Mouse (Mus musculus) heart, postnatal 0 days (tissue): ENCODE results near the gene Trhde. TPM values are rescaled to one million over a fixed set of nuclear protein-coding genes. Genes with fewer than 3 reads are reported as not detected.

Experiments used
- ATAC-seq: fragments of 200-750 bp; cut with Nextera tagmentation; 2 replicates; pipeline ENCODE4 v1.8.0; 2017; ENCODE audit warnings: low read depth, moderate number of reproducible peaks, moderate library complexity; ENCODE audit not compliant: insufficient read depth
- DNase-seq: peaks from one replicate; pipeline ENCODE4 v3.0.0-alpha.2; 2016; ENCODE audit warnings: low spot score
- H3K27ac ChIP-seq: fragments of 300-500 bp; sonication (generic); 2 replicates; pipeline ENCODE4 v1.5.1; 2014; ENCODE audit warnings: low read depth, mild to moderate bottlenecking
- H3K27me3 ChIP-seq: fragments of 300-500 bp; sonication (generic); 2 replicates; pipeline ENCODE4 v1.6.1; 2014; ENCODE audit warnings: low read length, mixed read lengths; ENCODE audit not compliant: control insufficient read depth, insufficient read depth
- H3K36me3 ChIP-seq: fragments of 300-500 bp; sonication (generic); replicated peaks from 2 replicates; pipeline ENCODE4 v1.6.1; 2014; ENCODE audit warnings: low read length, mixed read lengths; ENCODE audit not compliant: control insufficient read depth, insufficient read depth
- H3K4me1 ChIP-seq: fragments of 300-500 bp; sonication (generic); 2 replicates; pipeline ENCODE4 v1.6.1; 2014; ENCODE audit warnings: antibody characterized with exemption; ENCODE audit not compliant: control insufficient read depth, insufficient read depth
- H3K4me2 ChIP-seq: fragments of 300-500 bp; sonication (generic); 2 replicates; pipeline ENCODE4 v1.6.1; 2014; ENCODE audit warnings: low read depth, mild to moderate bottlenecking, low read length, moderate library complexity
- H3K4me3 ChIP-seq: fragments of 300-500 bp; sonication (generic); 2 replicates; pipeline ENCODE4 v1.5.1; 2014; ENCODE audit warnings: low read depth, low read length
- H3K9ac ChIP-seq: fragments of 300-500 bp; sonication (generic); replicated peaks from 2 replicates; pipeline ENCODE4 v1.6.1; 2014; ENCODE audit warnings: low read depth, low read length, mixed read lengths
- H3K9me3 ChIP-seq: fragments of 300-500 bp; sonication (generic); replicated peaks from 2 replicates; pipeline ENCODE4 v1.6.1; 2016; ENCODE audit warnings: low read length; ENCODE audit not compliant: control insufficient read depth
- CTCF ChIP-seq: IDR thresholded peaks from 2 replicates; pipeline ENCODE4 v1.5.1; 2016; ENCODE audit warnings: antibody characterized with exemption, control low read depth, low read depth
- EP300 ChIP-seq: IDR thresholded peaks from 2 replicates; pipeline ENCODE4 v1.6.1; 2016; ENCODE audit warnings: antibody characterized with exemption, low read depth
- WGBS: fragments of 180-500 bp; shearing (Covaris S2); extraction: QIAGEN DNeasy Blood & Tissue Kit; methylation state at CpG from one replicate; pipeline ENCODE4 v1.1.7; 2014; 5-methylcytosine and 5-hydroxymethylcytosine counted together
- polyA plus RNA-seq: library from polyadenylated mRNA; unstranded; fragments of >200 nt; fragmentation: Nextera tagmentation; extraction: Ambion mirVana; gene quantifications from 2 replicates; pipeline ENCODE4 v1.2.1, GENCODE M21; 2015
- total RNA-seq: library from RNA; depleted of rRNA; stranded (reverse); fragments of >200 nt; gene quantifications from 2 replicates; pipeline ENCODE4 v1.2.3, GENCODE M21; 2014; ENCODE audit warnings: low replicate concordance

The Trhde gene
- total and polyA plus RNA-seq, 2 experiments from 2014 or later = 0.14 to 0.27 TPM

- Histone ChIP-seq H3K4me1 (no peaks in the 10 kb centered on the region), H3K9ac (no peak overlapping the region), H3K27ac (no peak overlapping the region), H3K27me3 (peaks cover 40% of the 10 kb centered on the region), H3K4me2 (no peak overlapping the region), H3K4me3 (no peak overlapping the region), H3K9me3 (no peaks in the 10 kb centered on the region), H3K36me3 (no peaks in the 10 kb centered on the region)
- no peak for ATAC-seq
- no peak for DNase-seq
- 66% methylated on average over 1 of the region's 1 CpGs for WGBS
- TF ChIP-seq CTCF (no peak), EP300 (no peak)
These were observed 4.4 kb downstream of the Trhde start for GRCm38 (mm10) chr10:114797664-114798063.

GRCm38 (mm10) chr10:114796872-114797271 is 5.2 kb downstream of the Trhde start:
- ATAC-seq = no peak
- TF ChIP-seq CTCF = no peak
- Histone ChIP-seq H3K27ac (no peak overlapping the region), H3K4me3 (no peak overlapping the region), H3K36me3 (no peaks in the 10 kb centered on the region), H3K9ac (no peak overlapping the region), H3K4me1 (no peaks in the 10 kb centered on the region), H3K9me3 (no peaks in the 10 kb centered on the region), H3K4me2 (no peak overlapping the region), H3K27me3 (peaks cover 32% of the 10 kb centered on the region)
- 67% methylated on average over 5 of the region's 5 CpGs for WGBS
- DNase-seq = no peak

GRCm38 (mm10) chr10:114794214-114794613 is 7.9 kb downstream of the Trhde start:
- no peak overlapping the region for H3K4me2 ChIP-seq
- ATAC-seq (no peak), DNase-seq (no peak)
- 64% methylated on average over 6 of the region's 6 CpGs for WGBS
- H3K27ac ChIP-seq = no peak overlapping the region
- H3K9me3 ChIP-seq = no peaks in the 10 kb centered on the region
- no peaks in the 10 kb centered on the region for H3K36me3 ChIP-seq
- H3K4me1 ChIP-seq = no peaks in the 10 kb centered on the region
- H3K27me3 ChIP-seq = 0 out of 2 replicates have a peak, but pooled peaks cover 6% of the 10 kb centered on the region
- no peak overlapping the region for H3K9ac ChIP-seq
- no peak overlapping the region for H3K4me3 ChIP-seq
- TF ChIP-seq EP300 (no peak), CTCF (no peak)

- Histone ChIP-seq H3K4me2 (no peak overlapping the region), H3K36me3 (no peaks in the 10 kb centered on the region), H3K9me3 (no peaks in the 10 kb centered on the region), H3K27ac (no peak overlapping the region), H3K4me1 (no peaks in the 10 kb centered on the region), H3K4me3 (no peak overlapping the region), H3K27me3 (no peaks in the 10 kb centered on the region), H3K9ac (no peak overlapping the region)
- TF ChIP-seq EP300 (no peak), CTCF (no peak)
- WGBS = 57% methylated on average over 4 of the region's 4 CpGs
- no peak for ATAC-seq
- DNase-seq = no peak
These were observed 36.2 kb downstream of the Trhde start for GRCm38 (mm10) chr10:114765914-114766313.

- H3K9me3 ChIP-seq = no peaks in the 10 kb centered on the region
- H3K4me3 ChIP-seq = no peak overlapping the region
- H3K9ac ChIP-seq = no peak overlapping the region
- no peak for TF ChIP-seq CTCF
- no peak for TF ChIP-seq EP300
- H3K4me1 ChIP-seq = no peaks in the 10 kb centered on the region
- no peak overlapping the region for H3K27ac ChIP-seq
- no peak for ATAC-seq
- 73% methylated on average over 7 of the region's 7 CpGs for WGBS
- no peak for DNase-seq
- no peaks in the 10 kb centered on the region for H3K36me3 ChIP-seq
- no peak overlapping the region for H3K4me2 ChIP-seq
- H3K27me3 ChIP-seq = no peaks in the 10 kb centered on the region
These were observed 40.0 kb downstream of the Trhde start for GRCm38 (mm10) chr10:114762125-114762524.

- Histone ChIP-seq H3K36me3 (no peaks in the 10 kb centered on the region), H3K9me3 (no peaks in the 10 kb centered on the region), H3K4me1 (no peaks in the 10 kb centered on the region), H3K4me2 (no peak overlapping the region), H3K9ac (no peak overlapping the region), H3K27me3 (no peaks in the 10 kb centered on the region), H3K4me3 (no peak overlapping the region), H3K27ac (no peak overlapping the region)
- 51% methylated on average over 3 of the region's 3 CpGs for WGBS
- ATAC-seq = no peak
- TF ChIP-seq CTCF (no peak), EP300 (no peak)
- DNase-seq = no peak
These were observed 42.9 kb downstream of the Trhde start for GRCm38 (mm10) chr10:114759240-114759639.
